Mouse (Mus musculus) spleen, postnatal 36 days (tissue): ENCODE measurements around the gene Gm498.
A peak's percentile ranks its signal among the peaks of the same experiment; 100 is the strongest.

Experiments used
- DNase-seq, 2 experiments: peaks; one replicate each; pipeline ENCODE4 v3.0.0; 2022; ENCODE audit warnings: low spot score in 2 of 2, mixed read lengths in 1 of 2

The Gm498 gene

GRCm38 (mm10) chr7:143866538-143866937 is at the start of gene Gm498:
Gene Gm498 (plus strand): TSS chr7:143866838.
- DNase-seq, result no peak

GRCm38 (mm10) chr7:143819201-143819600 is 47.4 kb upstream of the Gm498 start:
- no peak for DNase-seq

- no peak for DNase-seq
Measured at GRCm38 (mm10) chr7:143821241-143821640, 45.4 kb upstream of the Gm498 start.

- DNase-seq, result peak; percentile 99
Measured at GRCm38 (mm10) chr7:143822375-143823265, 44.0 kb upstream of the Gm498 start, which contains the start of the genes Nadsyn1 and Dhcr7. Gene Nadsyn1 (minus strand): TSS chr7:143822849. Gene Dhcr7 (plus strand): TSS chr7:143823145.

- no peak for DNase-seq
Measured at GRCm38 (mm10) chr7:143823266-143823605, 43.4 kb upstream of the Gm498 start.

- DNase-seq, result no peak
Measured at GRCm38 (mm10) chr7:143826985-143827384, 39.7 kb upstream of the Gm498 start.

- peak; percentile 95 to 96 for DNase-seq
Measured at GRCm38 (mm10) chr7:143829504-143830331, 36.9 kb upstream of the Gm498 start.

- DNase-seq, result no peak
Measured at GRCm38 (mm10) chr7:143830399-143830798, 36.2 kb upstream of the Gm498 start.

- DNase-seq, result no peak
Measured at GRCm38 (mm10) chr7:143832196-143832595, 34.4 kb upstream of the Gm498 start.

- DNase-seq, result no peak
Measured at GRCm38 (mm10) chr7:143832611-143833010, 34.0 kb upstream of the Gm498 start.

GRCm38 (mm10) chr7:143833581-143834190 is 33.0 kb upstream of the Gm498 start:
- no peak for DNase-seq

- DNase-seq, result no peak
Measured at GRCm38 (mm10) chr7:143834316-143834715, 32.3 kb upstream of the Gm498 start.

GRCm38 (mm10) chr7:143834972-143835371 is 31.7 kb upstream of the Gm498 start:
- no peak for DNase-seq

- DNase-seq, result no peak
Measured at GRCm38 (mm10) chr7:143837705-143838358, 28.8 kb upstream of the Gm498 start.

- DNase-seq, result no peak
Measured at GRCm38 (mm10) chr7:143840121-143840520, 26.5 kb upstream of the Gm498 start.

- DNase-seq, result no peak
Measured at GRCm38 (mm10) chr7:143841301-143841700, 25.3 kb upstream of the Gm498 start.

- DNase-seq, result no peak
Measured at GRCm38 (mm10) chr7:143848127-143848767, 18.4 kb upstream of the Gm498 start.

- no peak for DNase-seq
Measured at GRCm38 (mm10) chr7:143848768-143849482, 17.7 kb upstream of the Gm498 start.

- no peak for DNase-seq
Measured at GRCm38 (mm10) chr7:143868874-143869273, 2.2 kb downstream of the Gm498 start.

- no peak for DNase-seq
Measured at GRCm38 (mm10) chr7:143883717-143884116, 17.1 kb downstream of the Gm498 start.
